Mouse (Mus musculus): ENCODE results near the gene Dytn.

Gene Dytn

DNA sequence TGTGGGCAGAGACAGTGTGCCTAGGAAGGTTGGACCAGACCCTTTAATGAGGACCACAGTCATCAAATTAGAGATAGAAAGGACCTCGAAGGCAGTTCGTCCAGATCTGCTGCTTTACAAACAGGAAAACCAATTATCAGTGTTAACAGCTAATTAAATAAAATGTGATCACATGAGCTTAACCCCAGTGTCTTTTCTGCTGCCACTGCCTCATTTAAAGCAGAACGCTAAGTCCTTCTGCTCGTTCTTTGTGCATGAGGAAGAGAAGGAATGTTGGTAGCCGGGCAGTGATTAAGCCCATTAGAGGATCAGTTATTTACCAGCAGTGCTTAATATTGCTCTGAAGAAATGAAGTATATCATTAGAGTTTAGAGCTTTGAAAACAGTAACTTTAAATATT, 109.9 kb downstream of the Dytn start:
- no peak for DNase-seq

DNA sequence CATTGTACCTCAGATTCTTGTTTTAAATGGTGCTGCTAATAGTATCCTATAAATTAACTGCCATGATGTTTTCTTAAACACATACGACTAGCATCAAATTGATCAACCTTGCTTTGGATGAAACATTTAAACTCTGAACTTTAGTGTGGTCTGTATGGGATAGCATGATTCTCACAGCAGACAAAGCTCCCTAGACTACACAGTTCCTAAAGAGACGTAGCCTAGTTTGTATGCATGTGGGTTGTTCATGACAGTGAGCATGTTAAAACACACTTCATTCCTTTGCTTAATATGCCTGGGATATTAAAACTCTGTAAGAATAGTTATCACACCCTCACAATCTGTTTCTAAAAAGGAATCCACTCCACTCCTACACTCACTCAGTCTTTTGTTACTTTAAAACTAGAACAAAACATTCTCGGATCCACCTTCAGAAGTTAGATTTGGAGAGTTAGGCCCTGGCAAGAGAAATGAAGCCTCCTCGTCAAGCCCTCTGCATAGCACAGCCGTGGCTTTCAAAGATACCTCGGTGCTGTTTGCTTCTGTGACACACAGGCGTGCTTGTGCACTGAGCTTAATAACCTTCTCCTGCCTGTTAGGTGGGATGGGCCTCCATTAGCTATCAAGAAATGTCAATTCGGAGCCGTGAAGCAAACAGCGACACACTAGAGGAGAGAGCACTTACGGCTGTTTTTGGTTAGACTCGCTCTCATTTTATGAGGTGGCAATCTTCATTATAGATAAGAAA, 112.7 kb downstream of the Dytn start:
- no peak for DNase-seq

DNA sequence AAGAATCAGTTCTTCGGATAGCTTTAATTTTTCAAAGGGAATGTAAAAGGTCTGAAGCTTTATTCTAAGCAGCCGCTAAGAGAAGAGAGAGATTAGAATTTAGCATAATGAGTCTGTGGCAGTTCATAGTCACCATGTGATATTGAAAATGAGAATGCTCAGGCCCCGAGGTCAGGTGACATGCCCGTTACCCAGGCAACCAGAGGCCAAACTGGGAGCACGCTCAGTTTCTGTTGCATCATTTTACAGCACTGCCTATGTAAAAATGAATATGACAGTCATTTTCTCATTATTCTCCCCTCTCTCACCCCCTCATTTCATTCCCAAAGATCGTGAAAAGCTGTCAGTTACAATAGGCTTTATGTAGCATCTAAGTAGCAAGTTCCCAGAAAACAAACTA, 113.3 kb downstream of the Dytn start:
- DNase-seq = peak; percentile 80
